8 mouse cellular contexts compared by ENCODE assay signal in the genomic region with DNA sequence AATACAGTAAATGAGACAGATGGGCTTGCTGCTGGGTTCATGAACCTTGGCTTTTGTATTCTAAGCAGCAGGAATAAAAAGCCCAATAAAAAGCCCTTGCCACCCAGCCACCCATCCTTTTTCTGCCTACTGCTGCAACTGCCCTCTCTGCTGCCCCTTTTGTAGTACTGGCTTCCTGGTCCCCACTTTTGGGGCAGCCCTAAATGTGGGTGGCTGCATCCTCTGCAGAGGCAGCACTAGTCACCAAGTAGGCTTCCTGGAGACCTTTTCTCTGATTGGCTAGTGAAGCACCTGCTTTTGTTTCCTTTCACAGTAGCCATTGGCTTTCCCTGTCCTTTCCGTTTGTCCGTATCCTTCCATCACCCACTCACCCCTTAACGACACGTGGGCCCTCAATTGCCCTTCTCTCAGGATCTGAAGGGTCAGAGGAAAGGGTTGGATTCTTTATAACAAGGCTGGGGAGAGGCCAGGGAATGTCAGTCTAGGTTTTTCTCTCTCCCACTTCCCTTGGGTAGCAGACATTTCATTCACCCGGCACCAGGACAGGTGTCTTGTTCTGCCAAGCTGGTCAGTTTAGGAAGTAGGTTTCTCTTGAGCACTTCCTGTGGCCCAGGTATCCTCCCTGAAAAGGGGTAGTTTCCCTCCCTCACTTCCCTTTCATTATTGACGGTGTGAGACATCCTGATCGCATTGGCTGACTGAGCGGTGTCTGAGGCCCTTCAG. TPM values are rescaled to one million over a fixed set of nuclear protein-coding genes. Genes with fewer than 3 reads are reported as not detected.
DNase-seq lines count a peak whose midpoint lies in the region; ATAC-seq and TF ChIP-seq lines count a peak whose summit lies in the region.

No protein-coding gene starts in this region.

- DNase-seq in left cerebral cortex, adult 2 months (ENCODE audit: extremely low spot score in 1 of 2, low spot score in 2 of 2): no peak
- no peak for DNase-seq in left cerebral cortex, adult 18-20 months (ENCODE audit: low spot score in 2 of 2)
- DNase-seq in forebrain, postnatal 0 days: no peak
- peak; percentile 32 to 60 for DNase-seq in thymus, postnatal 36 days
- no peak for DNase-seq in yolk sac, embryonic 10.5 days (ENCODE audit: low spot score)
- no peak for DNase-seq in kidney, postnatal 36 days

- no peak for TF ChIP-seq CTCF in left cerebral cortex, adult 2 months (IDR thresholded peaks at IDR 0.05)
- no peak for TF ChIP-seq CTCF in forebrain, postnatal 0 days (IDR thresholded peaks at IDR 0.05; ENCODE audit: low read depth)

- WGBS in forebrain, postnatal 0 days: 17% methylated on average over 8 of the region's 8 CpGs
- 31% methylated on average over 8 of the region's 8 CpGs for WGBS in liver, embryonic 16.5 days (ENCODE audit: insufficient replicate concordance)

- peak overlapping the region; percentile 87 for H3K4me3 ChIP-seq in left cerebral cortex, adult 2 months
- peak overlapping the region; percentile 58 for H3K4me3 ChIP-seq in forebrain, postnatal 0 days (ENCODE audit: low read depth, low read length)
- H3K4me3 ChIP-seq in liver, embryonic 16.5 days (ENCODE audit: low read depth, low read length): peak overlapping the region; percentile 74

- H3K9me3 ChIP-seq in forebrain, postnatal 0 days (ENCODE audit: low read length): no peaks in the 10 kb centered on the region
- H3K9me3 ChIP-seq in liver, embryonic 16.5 days (replicated peaks; ENCODE audit: control insufficient read depth, low read length): no peaks in the 10 kb centered on the region

- intact Hi-C loops in left cerebral cortex, adult 2 months (cut with DNase I): loop anchor here (5.0 kb wide), 1 partner anchor 314 kb away; the partner anchor contains the start of gene Kdm6b

- no peaks in the 10 kb centered on the region for H3K27me3 ChIP-seq in forebrain, postnatal 0 days (ENCODE audit: insufficient read depth, low read length)
- no peaks in the 10 kb centered on the region for H3K27me3 ChIP-seq in liver, embryonic 16.5 days (ENCODE audit: control insufficient read depth, insufficient read depth, low read depth, low read length)

- peaks cover 27% of the 10 kb centered on the region for H3K36me3 ChIP-seq in forebrain, postnatal 0 days (ENCODE audit: insufficient read depth)
- H3K36me3 ChIP-seq in liver, embryonic 16.5 days (ENCODE audit: control insufficient read depth, insufficient read depth): peaks cover 23% of the 10 kb centered on the region

- H3K9ac ChIP-seq in forebrain, postnatal 0 days: peak overlapping the region; percentile 69; the same call in 1 of the 2 replicates
- H3K9ac ChIP-seq in liver, embryonic 16.5 days (ENCODE audit: low read depth, low read length): peak overlapping the region; percentile 74; the same call in 1 of the 2 replicates

- peak overlapping the region; percentile 99 for H3K27ac ChIP-seq in left cerebral cortex, adult 2 months
- peak overlapping the region; percentile 88 for H3K27ac ChIP-seq in forebrain, postnatal 0 days (ENCODE audit: low read depth, low read length)
- peak overlapping the region; percentile 97 for H3K27ac ChIP-seq in liver, embryonic 16.5 days (ENCODE audit: low read length)

- peak; percentile 43 for ATAC-seq in activated CD4-positive, CD25-positive, alpha-beta regulatory T cell, adult 4 months
- ATAC-seq in forebrain, postnatal 0 days: no peak
- no peak for ATAC-seq in liver, embryonic 16.5 days (ENCODE audit: low read depth)

- peak overlapping the region; percentile 87 for H3K4me2 ChIP-seq in forebrain, postnatal 0 days (ENCODE audit: low read depth)
- H3K4me2 ChIP-seq in liver, embryonic 16.5 days (ENCODE audit: low read depth, low read length): peak overlapping the region; percentile 96

- peaks cover 27% of the 10 kb centered on the region for H3K4me1 ChIP-seq in forebrain, postnatal 0 days (ENCODE audit: insufficient read depth)
- peaks cover 59% of the 10 kb centered on the region for H3K4me1 ChIP-seq in liver, embryonic 16.5 days (ENCODE audit: control insufficient read depth, low read depth, low read length)

RNA-seq across cellular contexts. Expression of gene Per1, which starts 3.2 kb away (rescaled TPM):
- total RNA-seq in left cerebral cortex, adult 2 months (2021): 100 to 1,000 TPM; 114 to 185 TPM
- total RNA-seq in left cerebral cortex, adult 18-20 months (2021): 100 to 1,000 TPM; 129 to 133 TPM
- 1 to 10 TPM; 4.5 to 6.7 TPM for polyA plus RNA-seq in activated CD4-positive, CD25-positive, alpha-beta regulatory T cell, adult 4 months (2017; shearing (Covaris generic))
- total RNA-seq in forebrain, postnatal 0 days (2014; rRNA removed): 16.5 and 38.3 TPM in 2 replicates
- polyA plus RNA-seq in forebrain, postnatal 0 days (2015; fragmentation: Nextera tagmentation; extraction: Ambion mirVana): 15.2 and 16.7 TPM in 2 replicates
- 6.9 and 8.5 TPM in 2 replicates for polyA plus RNA-seq in liver, embryonic 16.5 days (2015; fragmentation: Nextera tagmentation; extraction: Ambion mirVana)

RNA-seq across cellular contexts. Expression of gene Vamp2, which starts 9.9 kb away (rescaled TPM):
- 1,000 to 10,000 TPM; 1,115 to 1,119 TPM for total RNA-seq in left cerebral cortex, adult 2 months (2021)
- total RNA-seq in left cerebral cortex, adult 18-20 months (2021): 1,000 to 10,000 TPM; 1,053 to 1,091 TPM
- polyA plus RNA-seq in activated CD4-positive, CD25-positive, alpha-beta regulatory T cell, adult 4 months (2017; shearing (Covaris generic)): 10 to 100 TPM; 27.6 to 27.9 TPM
- total RNA-seq in forebrain, postnatal 0 days (2014; rRNA removed): 76.8 and 104 TPM in 2 replicates
- polyA plus RNA-seq in forebrain, postnatal 0 days (2015; fragmentation: Nextera tagmentation; extraction: Ambion mirVana): 500 and 554 TPM in 2 replicates
- polyA plus RNA-seq in liver, embryonic 16.5 days (2015; fragmentation: Nextera tagmentation; extraction: Ambion mirVana): 16.4 and 25.4 TPM in 2 replicates

RNA-seq across cellular contexts. Expression of gene Hes7, which starts 22.0 kb away (rescaled TPM):
- under 1 TPM; 0.57 to 0.82 TPM for total RNA-seq in left cerebral cortex, adult 2 months (2021)
- under 1 TPM; 0.42 to 0.79 TPM for total RNA-seq in left cerebral cortex, adult 18-20 months (2021)
- not detected for polyA plus RNA-seq in activated CD4-positive, CD25-positive, alpha-beta regulatory T cell, adult 4 months (2017; shearing (Covaris generic))
- total RNA-seq in forebrain, postnatal 0 days (2014; rRNA removed): 1.2 and 1.6 TPM in 2 replicates
- polyA plus RNA-seq in forebrain, postnatal 0 days (2015; fragmentation: Nextera tagmentation; extraction: Ambion mirVana): 1.1 and 1.3 TPM in 2 replicates
- 0.06 and 0.07 TPM in 2 replicates for polyA plus RNA-seq in liver, embryonic 16.5 days (2015; fragmentation: Nextera tagmentation; extraction: Ambion mirVana)

RNA-seq across cellular contexts. Expression of gene 9130213A22Rik, which starts 24.2 kb away (rescaled TPM):
- total RNA-seq in left cerebral cortex, adult 2 months (2021): 1 to 10 TPM; 1.3 to 1.4 TPM
- under 1 TPM; 0.53 to 0.98 TPM for total RNA-seq in left cerebral cortex, adult 18-20 months (2021)
- polyA plus RNA-seq in activated CD4-positive, CD25-positive, alpha-beta regulatory T cell, adult 4 months (2017; shearing (Covaris generic)): not detected
- total RNA-seq in forebrain, postnatal 0 days (2014; rRNA removed): 0.23 and 0.62 TPM in 2 replicates
- polyA plus RNA-seq in forebrain, postnatal 0 days (2015; fragmentation: Nextera tagmentation; extraction: Ambion mirVana): 0.58 and 0.69 TPM in 2 replicates
- 0.07 TPM in 1 of 2 replicates, not detected in the other for polyA plus RNA-seq in liver, embryonic 16.5 days (2015; fragmentation: Nextera tagmentation; extraction: Ambion mirVana)

RNA-seq across cellular contexts. Expression of gene Aloxe3, which starts 27.5 kb away (rescaled TPM):
- 1 to 10 TPM; 6.5 TPM for total RNA-seq in left cerebral cortex, adult 2 months (2021)
- total RNA-seq in left cerebral cortex, adult 18-20 months (2021): 1 to 10 TPM; 4.4 to 6.8 TPM
- under 1 TPM in 1 of 2 experiments, not detected in 1; 0.09 TPM for polyA plus RNA-seq in activated CD4-positive, CD25-positive, alpha-beta regulatory T cell, adult 4 months (2017; shearing (Covaris generic))
- 10.0 and 11.6 TPM in 2 replicates for total RNA-seq in forebrain, postnatal 0 days (2014; rRNA removed)
- 8.5 and 14.9 TPM in 2 replicates for polyA plus RNA-seq in forebrain, postnatal 0 days (2015; fragmentation: Nextera tagmentation; extraction: Ambion mirVana)
- 0.09 and 0.39 TPM in 2 replicates for polyA plus RNA-seq in liver, embryonic 16.5 days (2015; fragmentation: Nextera tagmentation; extraction: Ambion mirVana)

Comparison
In these comparisons a context has a peak if more than half of its experiments do, and no peak if none do; other contexts are left out.
1. DNase-seq: peak in thymus, postnatal 36 days (2 of 2); none in left cerebral cortex, adult 2 months (0 of 2), left cerebral cortex, adult 18-20 months (0 of 2), forebrain, postnatal 0 days (single experiment), yolk sac, embryonic 10.5 days (single experiment) and kidney, postnatal 36 days (0 of 2).
2. RNA of gene Vamp2, which starts 9.9 kb away (total RNA-seq): 1,115 to 1,119 TPM in left cerebral cortex, adult 2 months and 1,053 to 1,091 TPM in left cerebral cortex, adult 18-20 months; 76.8 to 104 TPM in forebrain, postnatal 0 days; every median in the first group is over 10 times any median in the second.
3. Peak in every context shown above with its lines, with median percentiles within 50 percentile points of each other: H3K27ac ChIP-seq and H3K4me3 ChIP-seq.